Mouse (Mus musculus) ES-E14 (cell line): ENCODE data around the gene Ntm. TPM values are rescaled to one million over a fixed set of nuclear protein-coding genes. Genes with fewer than 3 reads are reported as not detected.

ENCODE experiments used
- DNase-seq: peaks from one replicate; pipeline ENCODE4 v3.0.0-alpha.2; 2013; ENCODE audit warnings: low read depth, low spot score
- H3K27ac ChIP-seq: 2 replicates; pipeline ENCODE4 v1.5.1; 2012; ENCODE audit warnings: low read depth, mild to moderate bottlenecking, low read length, moderate library complexity, mixed read lengths; ENCODE audit not compliant: poor library complexity, insufficient read depth, severe bottlenecking
- H3K36me3 ChIP-seq: 2 replicates; pipeline ENCODE4 v1.6.1; 2012; ENCODE audit warnings: mild to moderate bottlenecking, low read length, moderate library complexity, mixed read lengths; ENCODE audit not compliant: control insufficient read depth, poor library complexity, insufficient read depth, severe bottlenecking
- H3K4me1 ChIP-seq, 2 experiments: fragments of 150-350 bp in 1 of 2; sonication (generic) in 1 of 2; 2 replicates each; pipeline ENCODE4 v1.6.1; 2012; ENCODE audit warnings: low read length in 2 of 2, mild to moderate bottlenecking in 1 of 2, mixed read lengths in 1 of 2; ENCODE audit not compliant: control insufficient read depth in 2 of 2, insufficient read depth in 2 of 2, poor library complexity in 1 of 2
- H3K4me3 ChIP-seq, 2 experiments: fragments of 150-350 bp in 1 of 2; sonication (generic) in 1 of 2; 2 replicates each; pipeline ENCODE4 v1.5.1; 2012; ENCODE audit warnings: low read length in 2 of 2, low read depth in 1 of 2, mild to moderate bottlenecking in 1 of 2, mixed read lengths in 1 of 2; ENCODE audit not compliant: insufficient read depth in 1 of 2, poor library complexity in 1 of 2, severe bottlenecking in 1 of 2
- H3K9ac ChIP-seq: 2 replicates; pipeline ENCODE4 v1.6.1; 2012; ENCODE audit warnings: low read depth, mild to moderate bottlenecking, low read length, mixed read lengths; ENCODE audit not compliant: poor library complexity, insufficient read depth, severe bottlenecking
- H3K9me3 ChIP-seq: fragments of 150-350 bp; sonication (generic); 2 replicates; pipeline ENCODE4 v1.6.1; 2012; ENCODE audit warnings: low read depth, mild to moderate bottlenecking, low read length; ENCODE audit not compliant: control insufficient read depth, insufficient read depth
- CHD2 ChIP-seq: IDR thresholded peaks from 2 replicates; pipeline ENCODE4 v1.6.1; 2014; ENCODE audit warnings: mild to moderate bottlenecking, low read depth, low read length, inconsistent platforms
- HCFC1 ChIP-seq: IDR thresholded peaks from 2 replicates; pipeline ENCODE4 v1.6.1; 2012; ENCODE audit warnings: low read length, inconsistent platforms, borderline replicate concordance; ENCODE audit not compliant: insufficient read depth
- MAFK ChIP-seq: IDR thresholded peaks from 2 replicates; pipeline ENCODE4 v1.6.1; 2014; ENCODE audit warnings: mild to moderate bottlenecking, low read depth, low read length, inconsistent platforms; ENCODE audit not compliant: insufficient read depth
- ZC3H11A ChIP-seq: IDR thresholded peaks from 2 replicates; pipeline ENCODE4 v1.6.1; 2012; ENCODE audit warnings: low read depth, mild to moderate bottlenecking, inconsistent platforms, low read length, borderline replicate concordance
- ZNF384 ChIP-seq: IDR thresholded peaks from 2 replicates; pipeline ENCODE4 v1.6.1; 2012; ENCODE audit warnings: low read depth, low read length, inconsistent platforms
- in situ Hi-C, 2 experiments: fragments of 600-800 bp; cut with MboI; formaldehyde crosslinking; loops; one replicate each; pipeline ENCODE4 v1.15.1; 2025; ENCODE audit warnings: low sequenced_read_pairs in 2 of 2, inconsistent platforms in 1 of 2; ENCODE audit not compliant: unreplicated experiment in 2 of 2
- total RNA-seq: library from RNA; depleted of rRNA; stranded (reverse); fragments of 300-350 nt; gene quantifications from 2 replicates; pipeline ENCODE4 v1.2.3, GENCODE M21; 2012

Ntm gene
- total RNA-seq, 1 experiment, result 0.67 TPM

DNA sequence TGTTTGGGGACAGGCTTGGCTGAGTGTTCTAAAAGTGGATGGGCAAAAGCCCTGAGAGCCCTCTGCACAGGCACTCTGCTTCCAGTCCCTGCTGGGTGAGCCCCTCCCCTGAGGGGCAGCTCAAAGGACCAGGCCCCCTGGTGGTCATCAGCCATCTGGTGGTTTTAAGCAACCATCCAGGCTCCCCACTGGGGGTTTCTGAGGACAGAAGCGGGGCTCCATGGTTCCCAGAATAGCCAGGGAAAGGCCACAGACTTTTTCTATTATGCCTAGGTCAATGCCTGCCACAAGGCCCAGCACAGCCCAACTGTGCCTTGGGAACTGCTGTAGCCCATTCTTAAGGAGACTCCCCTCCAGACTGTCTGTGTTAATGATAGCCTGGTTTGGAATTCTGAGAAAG lies 98.1 kb downstream of the Ntm start:
- Histone ChIP-seq H3K9me3 (no peaks in the 10 kb centered on the region), H3K4me3 (no peak overlapping the region), H3K9ac (no peak overlapping the region), H3K4me1 (no peaks in the 10 kb centered on the region; a peak in 1 of 4 replicates), H3K36me3 (no peaks in the 10 kb centered on the region), H3K27ac (no peak overlapping the region)
- DNase-seq, result no peak
- in situ Hi-C loops, result no loop called here
- TF ChIP-seq CHD2 (no peak), HCFC1 (no peak), ZNF384 (no peak), MAFK (no peak), ZC3H11A (no peak)

DNA sequence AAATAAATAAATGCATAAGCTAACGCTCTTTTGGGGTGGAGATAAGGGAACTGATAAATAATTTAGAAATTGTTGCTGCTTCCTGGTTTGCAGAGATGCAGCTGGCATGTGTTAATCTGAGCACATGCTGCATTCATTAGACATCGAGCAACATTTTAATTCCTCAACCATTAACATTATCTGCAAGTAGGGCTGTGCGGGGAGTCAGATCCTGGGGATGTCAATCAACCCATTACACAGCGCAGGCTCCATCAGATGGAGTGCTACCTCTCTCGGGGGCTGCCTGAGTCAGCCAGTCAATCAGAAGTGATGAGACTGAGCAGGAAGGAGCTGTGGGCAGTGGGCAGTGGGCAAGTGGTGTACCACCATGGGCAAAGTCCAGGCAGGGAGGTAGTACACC lies 100.5 kb downstream of the Ntm start:
- no peak overlapping the region for H3K9ac ChIP-seq
- no peak for DNase-seq
- no peak overlapping the region for H3K27ac ChIP-seq
- H3K4me3 ChIP-seq, result no peak overlapping the region
- H3K4me1 ChIP-seq, result no peaks in the 10 kb centered on the region; a peak in 1 of 4 replicates
- TF ChIP-seq CHD2 (no peak), MAFK (no peak), ZC3H11A (no peak), HCFC1 (no peak), ZNF384 (no peak)
- H3K36me3 ChIP-seq, result no peaks in the 10 kb centered on the region
- no peaks in the 10 kb centered on the region for H3K9me3 ChIP-seq
- in situ Hi-C loops, result no loop called here

- TF ChIP-seq CHD2, result no peak
- TF ChIP-seq ZC3H11A, result no peak
- TF ChIP-seq ZNF384, result no peak
- TF ChIP-seq MAFK, result no peak
- TF ChIP-seq HCFC1, result no peak
- in situ Hi-C loops, result no loop called here
- Histone ChIP-seq H3K36me3 (no peaks in the 10 kb centered on the region), H3K27ac (no peak overlapping the region), H3K4me3 (no peak overlapping the region), H3K4me1 (no peaks in the 10 kb centered on the region), H3K9ac (no peak overlapping the region), H3K9me3 (no peaks in the 10 kb centered on the region)
- DNase-seq, result peak; percentile 13
Measured at GRCm38 (mm10) chr9:29859256-29860048, 103.5 kb downstream of the Ntm start.

DNA sequence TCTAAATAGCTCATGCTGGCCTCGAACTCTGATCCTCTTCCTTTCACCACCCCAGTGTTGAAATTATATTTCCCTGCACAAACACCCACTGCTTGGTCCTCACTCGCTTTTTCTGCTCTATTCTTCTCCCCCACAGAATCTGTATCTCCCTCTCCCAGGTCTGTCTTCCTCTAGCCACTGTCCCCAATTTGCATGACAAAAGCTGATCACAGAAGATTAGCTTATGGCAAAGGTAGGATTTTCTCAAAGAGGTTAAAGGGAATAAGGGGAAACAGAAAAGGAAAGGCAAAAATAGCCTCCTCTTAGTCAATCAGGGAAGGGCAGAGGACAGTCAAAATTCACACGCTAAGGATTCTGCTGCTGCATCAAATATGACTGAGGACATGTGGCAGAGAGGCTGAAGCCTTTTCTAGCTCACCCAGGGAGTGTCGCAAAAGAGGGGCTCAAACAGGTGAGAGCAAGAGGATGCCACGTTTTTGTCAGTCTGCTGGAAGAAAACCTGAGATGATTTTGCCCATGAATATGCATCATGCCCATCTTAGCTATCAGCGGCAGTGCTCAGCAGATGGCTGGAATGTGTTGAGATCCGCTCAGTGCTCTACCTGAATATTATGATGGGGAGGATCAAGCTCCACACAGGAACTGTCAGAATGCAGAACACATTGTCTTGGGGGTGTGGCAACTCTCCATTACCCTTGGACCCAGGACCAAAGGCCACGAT lies 114.0 kb downstream of the Ntm start:
- no peak for TF ChIP-seq ZC3H11A
- no peak for TF ChIP-seq ZNF384
- no peak for TF ChIP-seq CHD2
- no peak for TF ChIP-seq MAFK
- TF ChIP-seq HCFC1, result no peak
- Histone ChIP-seq H3K27ac (no peak overlapping the region), H3K9ac (no peak overlapping the region), H3K9me3 (no peaks in the 10 kb centered on the region), H3K36me3 (no peaks in the 10 kb centered on the region), H3K4me1 (peaks cover 0 to 3% of the 10 kb centered on the region in 2 experiments; a peak in 1 of 4 replicates), H3K4me3 (no peak overlapping the region)
- DNase-seq, result peak; percentile 19
- in situ Hi-C loops, result no loop called here
